ENCODE assay signal across 16 mouse cellular contexts in the genomic region with DNA sequence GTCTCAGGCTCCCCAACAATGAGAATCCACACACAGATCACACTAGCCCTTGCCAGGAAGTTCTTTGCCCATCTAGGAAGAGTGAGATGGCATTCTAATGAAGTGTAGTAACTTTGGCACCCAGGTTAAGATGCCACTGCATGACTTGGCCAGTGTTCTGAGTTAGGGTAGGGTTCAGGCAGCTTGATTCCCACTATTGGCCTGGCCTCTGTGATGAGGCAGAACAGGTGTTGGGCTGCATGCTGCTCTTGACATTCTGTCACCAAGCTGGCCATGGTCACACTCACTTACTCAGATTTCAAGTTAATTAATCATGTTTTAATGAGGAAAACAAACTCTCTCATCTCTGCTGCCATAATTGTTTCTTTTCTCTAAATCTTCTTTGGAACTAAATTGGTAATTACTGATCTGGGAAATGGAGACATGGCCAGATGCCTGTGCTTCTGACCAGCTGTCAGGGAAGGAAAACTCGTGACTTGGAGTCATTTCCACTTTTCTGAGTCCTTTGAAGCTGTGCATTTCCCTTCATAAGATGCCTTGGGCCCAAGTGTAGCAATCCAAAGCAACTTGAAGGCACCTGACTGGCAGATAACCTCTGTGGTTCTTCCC. TPM values are rescaled to one million over a fixed set of nuclear protein-coding genes. Genes with fewer than 3 reads are reported as not detected.
DNase-seq lines count a peak whose midpoint lies in the region; ATAC-seq lines count a peak whose summit lies in the region.
"Had no signal": no experiment of that assay in that cellular context is flagged by ENCODE, and none has a peak within 500 bp of the region (broad histone marks: within the 10 kb centered on the region; RNA-seq: fewer than 3 reads in every experiment).

No protein-coding gene starts in this region.

- no peak for ATAC-seq in cerebellum, adult (ENCODE audit: insufficient number of reproducible peaks, low FRiP score, low TSS enrichment)
- ATAC-seq: Patski had no signal

- DNase-seq in cerebellum, postnatal 14 days = peak; percentile 46 to 54
- peak; percentile 30 to 48 for DNase-seq in layer of hippocampus, adult 18-20 months (ENCODE audit: low spot score in 2 of 2)
- no peak for DNase-seq in layer of hippocampus, adult 9-10 months (ENCODE audit: low spot score)
- peak; percentile 21 for DNase-seq in MN1 (ENCODE audit: low spot score)
- peak; percentile 54 for DNase-seq in gastrocnemius, postnatal 25 days
- no peak for DNase-seq in spleen, postnatal 36 days (ENCODE audit: low spot score in 2 of 2)
- no peak for DNase-seq in adrenal gland, postnatal 10 days
- DNase-seq: cerebellum, adult 18-20 months; heart, adult 11 months; kidney, adult 11 months; kidney, postnatal 25 days; liver; lung, embryonic 14.5 days; thymus, postnatal 36 days had no signal

RNA-seq across cellular contexts. Expression of a gene that starts 25.2 kb away (rescaled TPM):
- under 1 TPM; 0.62 to 0.86 TPM for total RNA-seq in layer of hippocampus, adult 18-20 months (2021)
- total RNA-seq in gastrocnemius, postnatal 25 days (2021) = 1 to 10 TPM in 1 of 2 experiments, under 1 TPM in 1; 0.56 to 1.3 TPM
- total RNA-seq in adrenal gland, postnatal 10 days (2021) = 1 to 10 TPM in 1 of 2 experiments, under 1 TPM in 1; 0.61 to 1.7 TPM

Comparison
In these comparisons a context has a peak if more than half of its experiments do, and no peak if none do; other contexts are left out.
1. DNase-seq: peak in cerebellum, postnatal 14 days (2 of 2), layer of hippocampus, adult 18-20 months (2 of 2), MN1 (single experiment) and gastrocnemius, postnatal 25 days (single experiment); none in layer of hippocampus, adult 9-10 months (single experiment), spleen, postnatal 36 days (0 of 2) and adrenal gland, postnatal 10 days (single experiment).